Mouse (Mus musculus) MEL (cell line): ENCODE results near the gene Sbk2. TPM values are rescaled to one million over a fixed set of nuclear protein-coding genes. Genes with fewer than 3 reads are reported as not detected.

Source experiments
- DNase-seq: peaks from one replicate; pipeline ENCODE4 v3.0.0; 2011; ENCODE audit warnings: low read depth, low spot score
- H3K27ac ChIP-seq: 2 replicates; pipeline ENCODE4 v1.5.1; 2012; ENCODE audit warnings: low read depth, mild to moderate bottlenecking, control low read depth, low read length, moderate library complexity; ENCODE audit not compliant: control insufficient read depth
- H3K27me3 ChIP-seq, 2 experiments: fragments of 150-350 bp in 1 of 2; sonication (generic) in 1 of 2; 2 replicates each; pipeline ENCODE4 v1.6.1; 2012; ENCODE audit warnings: low read length in 2 of 2, mild to moderate bottlenecking in 2 of 2, improper control_type of control experiment in 1 of 2, moderate library complexity in 1 of 2; ENCODE audit not compliant: insufficient read depth in 2 of 2, control insufficient read depth in 1 of 2
- H3K36me3 ChIP-seq, 2 experiments: 2 replicates each; pipeline ENCODE4 v1.6.1; 2012 to 2014; ENCODE audit warnings: low read length in 2 of 2, improper control_type of control experiment in 1 of 2, inconsistent platforms in 1 of 2, mild to moderate bottlenecking in 1 of 2; ENCODE audit not compliant: insufficient read depth in 2 of 2, control insufficient read depth in 1 of 2
- H3K4me1 ChIP-seq, 2 experiments: fragments of 150-350 bp in 1 of 2; sonication (generic) in 1 of 2; 2 replicates each; pipeline ENCODE4 v1.6.1; 2012; ENCODE audit warnings: low read length in 2 of 2, improper control_type of control experiment in 1 of 2, mild to moderate bottlenecking in 1 of 2; ENCODE audit not compliant: insufficient read depth in 2 of 2, control insufficient read depth in 1 of 2
- H3K4me3 ChIP-seq, 2 experiments: fragments of 150-350 bp in 1 of 2; sonication (generic) in 1 of 2; 2 replicates each; pipeline ENCODE4 v1.5.1; 2012; ENCODE audit warnings: low read depth in 2 of 2, low read length in 2 of 2, mild to moderate bottlenecking in 2 of 2, moderate library complexity in 2 of 2, control low read depth in 1 of 2, improper control_type of control experiment in 1 of 2; ENCODE audit not compliant: control insufficient read depth in 1 of 2, insufficient read depth in 1 of 2
- H3K79me2 ChIP-seq: 2 replicates; pipeline ENCODE4 v1.6.1; 2012; ENCODE audit warnings: mild to moderate bottlenecking, low read length, moderate library complexity; ENCODE audit not compliant: control insufficient read depth, poor library complexity, insufficient read depth
- H3K9ac ChIP-seq: 2 replicates; pipeline ENCODE4 v1.6.1; 2012; ENCODE audit warnings: low read depth, mild to moderate bottlenecking, control low read depth, low read length, moderate library complexity; ENCODE audit not compliant: control insufficient read depth, poor library complexity, severe bottlenecking
- H3K9me3 ChIP-seq: fragments of 150-350 bp; sonication (generic); replicated peaks from 2 replicates; pipeline ENCODE4 v1.6.1; 2012; ENCODE audit warnings: mild to moderate bottlenecking, low read length, improper control_type of control experiment, moderate library complexity; ENCODE audit not compliant: insufficient read depth
- CHD2 ChIP-seq: IDR thresholded peaks from 2 replicates; pipeline ENCODE4 v1.6.1; 2011; ENCODE audit warnings: low read length, improper control_type of control experiment
- ELF1 ChIP-seq: IDR thresholded peaks from 2 replicates; pipeline ENCODE4 v1.6.1; 2014; ENCODE audit warnings: low read depth, mild to moderate bottlenecking, inconsistent platforms, low read length, improper control_type of control experiment, moderate library complexity
- ETS1 ChIP-seq: IDR thresholded peaks from 2 replicates; pipeline ENCODE4 v1.6.1; 2012; ENCODE audit warnings: low read depth, mild to moderate bottlenecking, inconsistent platforms, low read length, improper control_type of control experiment, moderate library complexity
- GABPA ChIP-seq: IDR thresholded peaks from 2 replicates; pipeline ENCODE4 v1.6.1; 2012; ENCODE audit warnings: low read depth, mild to moderate bottlenecking, inconsistent platforms, low read length, improper control_type of control experiment, moderate library complexity
- GATA1 ChIP-seq: IDR thresholded peaks from 2 replicates; pipeline ENCODE4 v1.6.1; 2011; ENCODE audit warnings: low read depth, low read length, improper control_type of control experiment
- MAX ChIP-seq: IDR thresholded peaks from 2 replicates; pipeline ENCODE4 v1.6.1; 2011; ENCODE audit warnings: low read length, improper control_type of control experiment
- MXI1 ChIP-seq: IDR thresholded peaks from 2 replicates; pipeline ENCODE4 v1.6.1; 2011; ENCODE audit warnings: mild to moderate bottlenecking, low read depth, low read length, improper control_type of control experiment
- NELFE ChIP-seq: IDR thresholded peaks from 2 replicates; pipeline ENCODE4 v1.6.1; 2011; ENCODE audit warnings: low read depth, low read length, improper control_type of control experiment
- NRF1 ChIP-seq: IDR thresholded peaks from 2 replicates; pipeline ENCODE4 v1.6.1; 2014; ENCODE audit warnings: low read depth, mild to moderate bottlenecking, inconsistent platforms, low read length, improper control_type of control experiment, moderate library complexity; ENCODE audit not compliant: poor library complexity, insufficient read depth, severe bottlenecking
- RCOR1 ChIP-seq: IDR thresholded peaks from 2 replicates; pipeline ENCODE4 v1.6.1; 2012; ENCODE audit warnings: low read depth, mild to moderate bottlenecking, inconsistent platforms, low read length, improper control_type of control experiment
- SMC3 ChIP-seq: IDR thresholded peaks from 2 replicates; pipeline ENCODE4 v1.6.1; 2011; ENCODE audit warnings: low read depth, low read length, improper control_type of control experiment
- TBP ChIP-seq: IDR thresholded peaks from 2 replicates; pipeline ENCODE4 v1.8.0; 2011; ENCODE audit warnings: low read depth, low read length, improper control_type of control experiment
- ZNF384 ChIP-seq: IDR thresholded peaks from 2 replicates; pipeline ENCODE4 v1.6.1; 2012; ENCODE audit warnings: low read depth, mild to moderate bottlenecking, inconsistent platforms, low read length, improper control_type of control experiment
- polyA plus RNA-seq, 2 experiments: library from polyadenylated mRNA; stranded (reverse) in 1 of 2; unstranded in 1 of 2; fragments of >175 nt in 1 of 2; fragments of >200 nt in 1 of 2; gene quantifications; 2 replicates each; pipeline versions ENCODE4 v1.2.1 to v1.2.4; 2012; ENCODE audit warnings: low replicate concordance in 2 of 2, low read depth in 1 of 2; ENCODE audit not compliant: insufficient read length in 2 of 2, insufficient read depth in 1 of 2, missing spikeins in 1 of 2
- total RNA-seq: library from RNA; depleted of rRNA; stranded (reverse); fragments of 300-350 nt; gene quantifications from 2 replicates; pipeline ENCODE4 v1.2.3, GENCODE M21; 2012; rRNA removed

Gene Sbk2
- total and polyA plus RNA-seq, 3 experiments = not detected

GRCm38 (mm10) chr7:4899649-4900522 is 64.3 kb downstream of the Sbk2 start:
- no peaks in the 10 kb centered on the region for H3K27me3 ChIP-seq
- H3K79me2 ChIP-seq = no peaks in the 10 kb centered on the region
- no peaks in the 10 kb centered on the region for H3K4me1 ChIP-seq
- TF ChIP-seq MAX (no peak), GABPA (no peak), CHD2 (no peak), SMC3 (no peak), MXI1 (no peak), ZNF384 (no peak), RCOR1 (no peak), TBP (no peak), NRF1 (no peak), NELFE (no peak), ELF1 (no peak)
- no peaks in the 10 kb centered on the region for H3K9me3 ChIP-seq
- no peak overlapping the region for H3K4me3 ChIP-seq
- H3K27ac ChIP-seq = no peak overlapping the region
- DNase-seq = no peak
- no peak overlapping the region for H3K9ac ChIP-seq
- no peaks in the 10 kb centered on the region for H3K36me3 ChIP-seq

GRCm38 (mm10) chr7:4898851-4899648 is 65.2 kb downstream of the Sbk2 start:
- no peaks in the 10 kb centered on the region for H3K9me3 ChIP-seq
- no peaks in the 10 kb centered on the region for H3K4me1 ChIP-seq
- H3K27ac ChIP-seq = no peak overlapping the region
- no peak overlapping the region for H3K4me3 ChIP-seq
- H3K36me3 ChIP-seq = no peaks in the 10 kb centered on the region
- no peak overlapping the region for H3K9ac ChIP-seq
- no peaks in the 10 kb centered on the region for H3K27me3 ChIP-seq
- no peaks in the 10 kb centered on the region for H3K79me2 ChIP-seq
- no peak for TF ChIP-seq ETS1
- no peak for DNase-seq

GRCm38 (mm10) chr7:4895186-4895585 is 69.0 kb downstream of the Sbk2 start:
- Histone ChIP-seq H3K4me3 (no peak overlapping the region), H3K4me1 (no peaks in the 10 kb centered on the region), H3K9ac (no peak overlapping the region), H3K27me3 (no peaks in the 10 kb centered on the region), H3K36me3 (no peaks in the 10 kb centered on the region), H3K9me3 (no peaks in the 10 kb centered on the region), H3K79me2 (no peaks in the 10 kb centered on the region), H3K27ac (no peak overlapping the region)
- no peak for DNase-seq
- no peak for TF ChIP-seq GATA1

Other genes with a start within 250 kb of the Sbk2 start
Only the 30 nearest of the 32 such genes appear.
- 21.0 and 21.8 TPM in 2 replicates for gene Kmt5c, start 224.3 kb downstream of the Sbk2 start, total RNA-seq
- 10 to 100 TPM in 1 of 2 experiments, not detected in 1; 60.2 TPM for gene Kmt5c, start 224.3 kb downstream of the Sbk2 start, polyA plus RNA-seq
- 4.6 and 8.7 TPM in 2 replicates for gene Cox6b2, start 211.3 kb downstream of the Sbk2 start, total RNA-seq
- 10 to 100 TPM in 1 of 2 experiments, not detected in 1; 36.3 TPM for gene Cox6b2, start 211.3 kb downstream of the Sbk2 start, polyA plus RNA-seq
- not detected in 2 replicates for gene Fam71e2, start 193.1 kb downstream of the Sbk2 start, total RNA-seq
- not detected for gene Fam71e2, start 193.1 kb downstream of the Sbk2 start, polyA plus RNA-seq
- 0.12 TPM in 1 of 2 replicates, not detected in the other for gene Il11, start 181.5 kb downstream of the Sbk2 start, total RNA-seq
- gene Il11, start 181.5 kb downstream of the Sbk2 start, polyA plus RNA-seq = under 1 TPM in 1 of 2 experiments, not detected in 1; 0.07 TPM
- gene Tmem190, start 181.5 kb downstream of the Sbk2 start, total RNA-seq = not detected in 2 replicates
- gene Tmem190, start 181.5 kb downstream of the Sbk2 start, polyA plus RNA-seq = 1 to 10 TPM in 1 of 2 experiments, not detected in 1; 1.6 TPM
- 20.9 and 23.8 TPM in 2 replicates for gene Tmem238, start 174.8 kb downstream of the Sbk2 start, total RNA-seq
- 10 to 100 TPM in 1 of 2 experiments, not detected in 1; 31.3 TPM for gene Tmem238, start 174.8 kb downstream of the Sbk2 start, polyA plus RNA-seq
- gene Rpl28, start 171.5 kb downstream of the Sbk2 start, total RNA-seq = 2,026 and 2,264 TPM in 2 replicates
- 1,000 to 10,000 TPM in 1 of 2 experiments, 100 to 1,000 TPM in 1; 1,000 to 9,991 TPM for gene Rpl28, start 171.5 kb downstream of the Sbk2 start, polyA plus RNA-seq
- 341 and 346 TPM in 2 replicates for gene Ube2s, start 151.8 kb downstream of the Sbk2 start, total RNA-seq
- 100 to 1,000 TPM in 1 of 2 experiments, not detected in 1; 740 TPM for gene Ube2s, start 151.8 kb downstream of the Sbk2 start, polyA plus RNA-seq
- not detected in 2 replicates for gene Shisa7, start 119.7 kb downstream of the Sbk2 start, total RNA-seq
- under 1 TPM in 1 of 2 experiments, not detected in 1; 0.07 TPM for gene Shisa7, start 119.7 kb downstream of the Sbk2 start, polyA plus RNA-seq
- gene Isoc2b, start 94.1 kb downstream of the Sbk2 start, total RNA-seq = 2.6 and 2.8 TPM in 2 replicates
- 1 to 10 TPM in 1 of 2 experiments, not detected in 1; 3.0 TPM for gene Isoc2b, start 94.1 kb downstream of the Sbk2 start, polyA plus RNA-seq
- gene Isoc2a, start 87.3 kb downstream of the Sbk2 start, total RNA-seq = 11.1 and 12.4 TPM in 2 replicates
- gene Isoc2a, start 87.3 kb downstream of the Sbk2 start, polyA plus RNA-seq = 10 to 100 TPM in 1 of 2 experiments, not detected in 1; 20.6 TPM
- gene Gm36210, start 57.9 kb downstream of the Sbk2 start, total RNA-seq = 0.15 TPM in 1 of 2 replicates, not detected in the other
- gene Gm36210, start 57.9 kb downstream of the Sbk2 start, polyA plus RNA-seq = under 1 TPM in 1 of 2 experiments, not detected in 1; 0.97 TPM
- 2.5 and 3.3 TPM in 2 replicates for gene Zfp628, start 49.2 kb downstream of the Sbk2 start, total RNA-seq
- 10 to 100 TPM in 1 of 2 experiments, not detected in 1; 17.6 TPM for gene Zfp628, start 49.2 kb downstream of the Sbk2 start, polyA plus RNA-seq
- gene Nat14, start 42.4 kb downstream of the Sbk2 start, total RNA-seq = 0.81 and 0.85 TPM in 2 replicates
- gene Nat14, start 42.4 kb downstream of the Sbk2 start, polyA plus RNA-seq = 1 to 10 TPM in 1 of 2 experiments, not detected in 1; 1.9 TPM
- 0.04 TPM in 1 of 2 replicates, not detected in the other for gene Ssc5d, start 38.6 kb downstream of the Sbk2 start, total RNA-seq
- under 1 TPM in 1 of 2 experiments, not detected in 1; 0.17 TPM for gene Ssc5d, start 38.6 kb downstream of the Sbk2 start, polyA plus RNA-seq
- gene Sbk3, start 6.8 kb upstream of the Sbk2 start, total RNA-seq = not detected in 2 replicates
- not detected for gene Sbk3, start 6.8 kb upstream of the Sbk2 start, polyA plus RNA-seq
- 0.42 and 0.54 TPM in 2 replicates for gene Zfp579, start 31.8 kb upstream of the Sbk2 start, total RNA-seq
- 1 to 10 TPM in 1 of 2 experiments, not detected in 1; 3.6 TPM for gene Zfp579, start 31.8 kb upstream of the Sbk2 start, polyA plus RNA-seq
- gene Zfp524, start 50.0 kb upstream of the Sbk2 start, total RNA-seq = 9.2 and 9.4 TPM in 2 replicates
- gene Zfp524, start 50.0 kb upstream of the Sbk2 start, polyA plus RNA-seq = 10 to 100 TPM in 1 of 2 experiments, not detected in 1; 12.7 TPM
- gene Fiz1, start 50.3 kb upstream of the Sbk2 start, total RNA-seq = 27.5 and 28.1 TPM in 2 replicates
- gene Fiz1, start 50.3 kb upstream of the Sbk2 start, polyA plus RNA-seq = 10 to 100 TPM in 1 of 2 experiments, not detected in 1; 56.5 TPM
- gene Gm44973, start 51.1 kb upstream of the Sbk2 start, total RNA-seq = not detected in 2 replicates
- gene Gm44973, start 51.1 kb upstream of the Sbk2 start, polyA plus RNA-seq = 1 to 10 TPM in 1 of 2 experiments, not detected in 1; 7.9 TPM
- gene Zfp865, start 56.0 kb upstream of the Sbk2 start, total RNA-seq = 12.2 and 12.7 TPM in 2 replicates
- 10 to 100 TPM in 1 of 2 experiments, not detected in 1; 34.6 TPM for gene Zfp865, start 56.0 kb upstream of the Sbk2 start, polyA plus RNA-seq
- 0.39 and 0.50 TPM in 2 replicates for gene Ccdc106, start 56.1 kb upstream of the Sbk2 start, total RNA-seq
- gene Ccdc106, start 56.1 kb upstream of the Sbk2 start, polyA plus RNA-seq = under 1 TPM in 1 of 2 experiments, not detected in 1; 0.82 TPM
- not detected in 2 replicates for gene 4632433K11Rik, start 69.7 kb upstream of the Sbk2 start, total RNA-seq
- not detected for gene 4632433K11Rik, start 69.7 kb upstream of the Sbk2 start, polyA plus RNA-seq
- 0.96 and 1.2 TPM in 2 replicates for gene Zfp784, start 74.0 kb upstream of the Sbk2 start, total RNA-seq
- 1 to 10 TPM in 1 of 2 experiments, not detected in 1; 2.9 TPM for gene Zfp784, start 74.0 kb upstream of the Sbk2 start, polyA plus RNA-seq
- gene Zfp580, start 87.1 kb upstream of the Sbk2 start, total RNA-seq = 1.0 and 1.7 TPM in 2 replicates
- 10 to 100 TPM in 1 of 2 experiments, not detected in 1; 19.9 TPM for gene Zfp580, start 87.1 kb upstream of the Sbk2 start, polyA plus RNA-seq
- gene U2af2, start 97.7 kb upstream of the Sbk2 start, total RNA-seq = 301 and 311 TPM in 2 replicates
- 100 to 1,000 TPM; 477 to 491 TPM for gene U2af2, start 97.7 kb upstream of the Sbk2 start, polyA plus RNA-seq
- gene Epn1, start 115.8 kb upstream of the Sbk2 start, total RNA-seq = 72.3 and 75.5 TPM in 2 replicates
- gene Epn1, start 115.8 kb upstream of the Sbk2 start, polyA plus RNA-seq = 100 to 1,000 TPM in 1 of 2 experiments, not detected in 1; 147 TPM
- gene Rfpl4, start 152.5 kb upstream of the Sbk2 start, total RNA-seq = not detected in 2 replicates
- gene Rfpl4, start 152.5 kb upstream of the Sbk2 start, polyA plus RNA-seq = not detected
- gene Rasl2-9, start 161.5 kb upstream of the Sbk2 start, total RNA-seq = not detected in 2 replicates
- gene Rasl2-9, start 161.5 kb upstream of the Sbk2 start, polyA plus RNA-seq = 100 to 1,000 TPM in 1 of 2 experiments, under 1 TPM in 1; 0.65 to 196 TPM
- not detected in 2 replicates for gene Vmn1r55, start 185.3 kb upstream of the Sbk2 start, total RNA-seq
- not detected for gene Vmn1r55, start 185.3 kb upstream of the Sbk2 start, polyA plus RNA-seq